Mouse (Mus musculus): Measurements from ENCODE around the gene Camk2d. TPM values are rescaled to one million over a fixed set of nuclear protein-coding genes. Genes with fewer than 3 reads are reported as not detected.
A peak's percentile ranks its signal among the peaks of the same experiment; 100 is the strongest.

Gene Camk2d
- polyA plus RNA-seq, 1 experiment from 2014 or later: 34.9 TPM

- Histone ChIP-seq H3K4me2 (replicated peaks; ENCODE audit: low read depth) (no peak overlapping the region), H3K9ac (ENCODE audit: low read length) (no peak overlapping the region), H3K36me3 (ENCODE audit: control insufficient read depth, insufficient read depth, low read length) (no peaks in the 10 kb centered on the region), H3K27me3 (ENCODE audit: control insufficient read depth, insufficient read depth, low read length) (no peaks in the 10 kb centered on the region), H3K27ac (replicated peaks) (no peak overlapping the region), H3K4me3 (ENCODE audit: low read depth, low read length) (no peak overlapping the region), H3K9me3 (ENCODE audit: control insufficient read depth, low read length) (no peaks in the 10 kb centered on the region), H3K4me1 (replicated peaks; ENCODE audit: control insufficient read depth, insufficient read depth) (no peaks in the 10 kb centered on the region)
- no peak for TF ChIP-seq EP300 (optimal IDR thresholded peaks at IDR 0.05)
- no peak for TF ChIP-seq CTCF (IDR thresholded peaks at IDR 0.05; ENCODE audit: low read depth)
- WGBS: 53% methylated on average over 11 of the region's 11 CpGs
- ATAC-seq (ENCODE audit: low FRiP score, low TSS enrichment) (peak; percentile 67), DNase-seq (ENCODE audit: low spot score) (peak; percentile 63)
Observed at GRCm38 (mm10) chr3:126746148-126746803, 150.2 kb downstream of the Camk2d start.

GRCm38 (mm10) chr3:126747628-126748027 is 151.5 kb downstream of the Camk2d start:
- DNase-seq (ENCODE audit: low spot score) (no peak), ATAC-seq (ENCODE audit: low FRiP score, low TSS enrichment) (no peak)
- no peak overlapping the region for H3K9ac ChIP-seq (ENCODE audit: low read length)
- no peaks in the 10 kb centered on the region for H3K27me3 ChIP-seq (ENCODE audit: control insufficient read depth, insufficient read depth, low read length)
- no peak overlapping the region for H3K27ac ChIP-seq (replicated peaks)
- no peak overlapping the region for H3K4me3 ChIP-seq (ENCODE audit: low read depth, low read length)
- WGBS: 61% methylated on average over 3 of the region's 3 CpGs
- H3K36me3 ChIP-seq (ENCODE audit: control insufficient read depth, insufficient read depth, low read length): no peaks in the 10 kb centered on the region
- H3K9me3 ChIP-seq (ENCODE audit: control insufficient read depth, low read length): no peaks in the 10 kb centered on the region
- no peaks in the 10 kb centered on the region for H3K4me1 ChIP-seq (replicated peaks; ENCODE audit: control insufficient read depth, insufficient read depth)
- no peak for TF ChIP-seq CTCF (IDR thresholded peaks at IDR 0.05; ENCODE audit: low read depth)
- TF ChIP-seq EP300 (optimal IDR thresholded peaks at IDR 0.05): no peak
- no peak overlapping the region for H3K4me2 ChIP-seq (replicated peaks; ENCODE audit: low read depth)

- no peak for TF ChIP-seq CTCF (IDR thresholded peaks at IDR 0.05; ENCODE audit: low read depth)
- no peak for TF ChIP-seq EP300 (optimal IDR thresholded peaks at IDR 0.05)
- DNase-seq (ENCODE audit: low spot score): no peak
- no peak overlapping the region for H3K4me2 ChIP-seq (replicated peaks; ENCODE audit: low read depth)
Observed at GRCm38 (mm10) chr3:126751377-126752098, 155.4 kb downstream of the Camk2d start.

GRCm38 (mm10) chr3:126752978-126753377 is 156.9 kb downstream of the Camk2d start:
- DNase-seq (ENCODE audit: low spot score) (no peak), ATAC-seq (ENCODE audit: low FRiP score, low TSS enrichment) (no peak)
- Histone ChIP-seq H3K27ac (replicated peaks) (no peak overlapping the region), H3K4me2 (replicated peaks; ENCODE audit: low read depth) (no peak overlapping the region), H3K4me1 (replicated peaks; ENCODE audit: control insufficient read depth, insufficient read depth) (no peaks in the 10 kb centered on the region), H3K27me3 (ENCODE audit: control insufficient read depth, insufficient read depth, low read length) (no peaks in the 10 kb centered on the region), H3K36me3 (ENCODE audit: control insufficient read depth, insufficient read depth, low read length) (no peaks in the 10 kb centered on the region), H3K9ac (ENCODE audit: low read length) (no peak overlapping the region), H3K9me3 (ENCODE audit: control insufficient read depth, low read length) (no peaks in the 10 kb centered on the region), H3K4me3 (ENCODE audit: low read depth, low read length) (no peak overlapping the region)
- 78% methylated on average over 6 of the region's 6 CpGs for WGBS
- no peak for TF ChIP-seq EP300 (optimal IDR thresholded peaks at IDR 0.05)
- no peak for TF ChIP-seq CTCF (IDR thresholded peaks at IDR 0.05; ENCODE audit: low read depth)

More at GRCm38 (mm10) chr3:126751377-126752098, 155.4 kb downstream of the Camk2d start:
- H3K9ac ChIP-seq (ENCODE audit: low read length): no peak overlapping the region
- WGBS: 67% methylated on average over 7 of the region's 7 CpGs
- no peaks in the 10 kb centered on the region for H3K4me1 ChIP-seq (replicated peaks; ENCODE audit: control insufficient read depth, insufficient read depth)
- ATAC-seq (ENCODE audit: low FRiP score, low TSS enrichment): peak; percentile 63; the same call in 1 of the 2 replicates
- H3K4me3 ChIP-seq (ENCODE audit: low read depth, low read length): no peak overlapping the region
- no peaks in the 10 kb centered on the region for H3K27me3 ChIP-seq (ENCODE audit: control insufficient read depth, insufficient read depth, low read length)
- no peaks in the 10 kb centered on the region for H3K36me3 ChIP-seq (ENCODE audit: control insufficient read depth, insufficient read depth, low read length)
- H3K27ac ChIP-seq (replicated peaks): no peak overlapping the region
- H3K9me3 ChIP-seq (ENCODE audit: control insufficient read depth, low read length): no peaks in the 10 kb centered on the region

GRCm38 (mm10) chr3:126758398-126758797 is 162.3 kb downstream of the Camk2d start:
- Histone ChIP-seq H3K4me3 (ENCODE audit: low read depth, low read length) (no peak overlapping the region), H3K4me2 (replicated peaks; ENCODE audit: low read depth) (no peak overlapping the region), H3K27me3 (ENCODE audit: control insufficient read depth, insufficient read depth, low read length) (no peaks in the 10 kb centered on the region), H3K9ac (ENCODE audit: low read length) (no peak overlapping the region), H3K9me3 (ENCODE audit: control insufficient read depth, low read length) (no peaks in the 10 kb centered on the region), H3K4me1 (replicated peaks; ENCODE audit: control insufficient read depth, insufficient read depth) (no peaks in the 10 kb centered on the region), H3K27ac (replicated peaks) (no peak overlapping the region), H3K36me3 (ENCODE audit: control insufficient read depth, insufficient read depth, low read length) (no peaks in the 10 kb centered on the region)
- DNase-seq (ENCODE audit: low spot score) (no peak), ATAC-seq (ENCODE audit: low FRiP score, low TSS enrichment) (no peak)
- WGBS: 86% methylated on average over 1 of the region's 1 CpGs
- TF ChIP-seq CTCF (IDR thresholded peaks at IDR 0.05; ENCODE audit: low read depth): no peak
- TF ChIP-seq EP300 (optimal IDR thresholded peaks at IDR 0.05): no peak

GRCm38 (mm10) chr3:126760608-126761007 is 164.5 kb downstream of the Camk2d start:
- H3K36me3 ChIP-seq (ENCODE audit: control insufficient read depth, insufficient read depth, low read length): no peaks in the 10 kb centered on the region
- H3K27ac ChIP-seq (replicated peaks): no peak overlapping the region
- H3K4me2 ChIP-seq (replicated peaks; ENCODE audit: low read depth): no peak overlapping the region
- no peak for TF ChIP-seq EP300 (optimal IDR thresholded peaks at IDR 0.05)
- no peak for TF ChIP-seq CTCF (IDR thresholded peaks at IDR 0.05; ENCODE audit: low read depth)
- WGBS: 80% methylated on average over 3 of the region's 3 CpGs
- H3K9ac ChIP-seq (ENCODE audit: low read length): no peak overlapping the region
- H3K4me3 ChIP-seq (ENCODE audit: low read depth, low read length): no peak overlapping the region
- H3K4me1 ChIP-seq (replicated peaks; ENCODE audit: control insufficient read depth, insufficient read depth): no peaks in the 10 kb centered on the region
- no peaks in the 10 kb centered on the region for H3K9me3 ChIP-seq (ENCODE audit: control insufficient read depth, low read length)
- no peak for ATAC-seq (ENCODE audit: low FRiP score, low TSS enrichment)
- no peak for DNase-seq (ENCODE audit: low spot score)
- no peaks in the 10 kb centered on the region for H3K27me3 ChIP-seq (ENCODE audit: control insufficient read depth, insufficient read depth, low read length)

Measured in stomach, postnatal 0 days (tissue).